Mouse (Mus musculus) lung, embryonic 15.5 days (tissue): Measurements from ENCODE around the gene Abcc6. TPM values are rescaled to one million over a fixed set of nuclear protein-coding genes. Genes with fewer than 3 reads are reported as not detected.

Source experiments
- ATAC-seq: fragments of 200-750 bp; cut with Nextera tagmentation; 2 replicates; pipeline ENCODE4 v1.8.0; 2017; ENCODE audit warnings: moderate number of reproducible peaks, borderline replicate concordance; ENCODE audit not compliant: low FRiP score, low TSS enrichment; ENCODE audit errors: extremely low read depth
- H3K27ac ChIP-seq: fragments of 300-500 bp; sonication (generic); 2 replicates; pipeline ENCODE4 v1.5.1; 2015; ENCODE audit warnings: moderate library complexity, mild to moderate bottlenecking, inconsistent platforms
- H3K27me3 ChIP-seq: fragments of 300-500 bp; sonication (generic); 2 replicates; pipeline ENCODE4 v1.6.1; 2015; ENCODE audit warnings: inconsistent platforms
- H3K36me3 ChIP-seq: fragments of 300-500 bp; sonication (generic); 2 replicates; pipeline ENCODE4 v1.6.1; 2015; ENCODE audit warnings: inconsistent platforms
- H3K4me1 ChIP-seq: fragments of 300-500 bp; sonication (generic); 2 replicates; pipeline ENCODE4 v1.6.1; 2015; ENCODE audit warnings: inconsistent platforms
- H3K4me2 ChIP-seq: fragments of 300-500 bp; sonication (generic); 2 replicates; pipeline ENCODE4 v1.6.1; 2015; ENCODE audit warnings: inconsistent platforms, mild to moderate bottlenecking, moderate library complexity
- H3K4me3 ChIP-seq: fragments of 300-500 bp; sonication (generic); 2 replicates; pipeline ENCODE4 v1.5.1; 2015; ENCODE audit warnings: mild to moderate bottlenecking, inconsistent platforms
- H3K9ac ChIP-seq: fragments of 300-500 bp; sonication (generic); 2 replicates; pipeline ENCODE4 v1.6.1; 2015; ENCODE audit warnings: inconsistent platforms
- H3K9me3 ChIP-seq: fragments of 300-500 bp; sonication (generic); 2 replicates; pipeline ENCODE4 v1.6.1; 2016; ENCODE audit warnings: inconsistent platforms
- WGBS: fragments of 180-500 bp; shearing (Covaris S2); methylation state at CpG from one replicate; pipeline ENCODE4 v1.1.7; 2015; 5-methylcytosine and 5-hydroxymethylcytosine counted together
- polyA plus RNA-seq: library from polyadenylated mRNA; unstranded; fragments of >200 nt; fragmentation: Nextera tagmentation; extraction: Ambion mirVana; gene quantifications from 2 replicates; pipeline ENCODE4 v1.2.1, GENCODE M21; 2015

Abcc6 gene
- 0.62 and 0.65 TPM in 2 replicates for polyA plus RNA-seq

DNA sequence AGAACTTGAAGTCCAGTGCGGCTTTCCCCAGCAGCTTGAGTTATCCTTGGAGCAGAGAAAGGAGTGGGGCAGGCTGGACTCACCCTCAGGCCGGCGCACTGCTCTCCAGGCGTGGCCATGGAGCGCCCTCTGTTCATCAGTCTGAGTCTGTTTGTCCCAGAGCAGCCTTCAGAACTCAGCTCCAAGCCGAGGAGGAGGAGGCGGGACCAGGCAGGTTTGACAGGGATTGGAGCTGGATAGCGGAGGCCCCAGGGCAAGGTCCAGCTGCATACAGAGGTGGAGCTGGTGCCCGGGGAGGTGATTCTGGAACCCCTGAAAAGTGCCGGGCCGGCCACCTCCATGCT lies at the start of gene Abcc6:
Abcc6 (minus strand) TSS at position 158 of the 344 bp plus-strand sequence.
- no peak for ATAC-seq
- Histone ChIP-seq H3K4me3 (no peak within 1 kb of the TSS), H3K4me1 (peaks cover 19% of the 10 kb centered on the region), H3K9me3 (no peaks in the 10 kb centered on the region), H3K4me2 (peak within 1 kb of the TSS; percentile 43), H3K27me3 (no peaks in the 10 kb centered on the region), H3K9ac (peak within 1 kb of the TSS; percentile 12; the same call in 1 of the 2 replicates), H3K27ac (peak within 1 kb of the TSS; percentile 35; the same call in 1 of the 2 replicates), H3K36me3 (no peaks in the 10 kb centered on the region)
- 5% methylated on average over 11 of the region's 11 CpGs for WGBS

GRCm38 (mm10) chr7:46077675-46078074 lies 47.6 kb upstream of the Abcc6 start:
- Histone ChIP-seq H3K4me1 (no peaks in the 10 kb centered on the region), H3K4me3 (no peak overlapping the region), H3K4me2 (no peak overlapping the region), H3K36me3 (peaks cover 54% of the 10 kb centered on the region), H3K27ac (no peak overlapping the region), H3K9me3 (no peaks in the 10 kb centered on the region), H3K9ac (no peak overlapping the region), H3K27me3 (no peaks in the 10 kb centered on the region)
- 74% methylated on average over 12 of the region's 12 CpGs for WGBS
- ATAC-seq: no peak

DNA sequence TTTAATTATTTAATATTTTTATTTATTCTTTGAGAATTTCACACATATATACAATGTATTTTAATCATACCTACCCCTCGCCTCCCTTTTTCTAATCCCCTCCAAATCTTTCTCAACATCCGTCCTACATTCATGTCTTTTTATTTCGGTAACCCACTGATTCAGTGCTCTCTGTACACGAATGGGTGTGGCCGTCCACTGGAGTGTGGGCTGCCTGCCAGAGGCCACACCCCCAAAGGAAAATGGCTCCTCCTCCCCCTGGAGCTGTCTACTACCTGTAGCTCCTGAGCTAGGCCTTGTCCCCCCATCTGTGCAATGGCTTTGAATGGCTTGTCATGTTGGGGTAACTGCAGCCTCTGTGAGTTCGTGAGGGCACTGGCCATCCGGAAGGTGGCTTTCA lies 46.7 kb upstream of the Abcc6 start:
- no peak overlapping the region for H3K27ac ChIP-seq
- no peak overlapping the region for H3K4me2 ChIP-seq
- H3K4me1 ChIP-seq: no peaks in the 10 kb centered on the region
- no peak overlapping the region for H3K4me3 ChIP-seq
- ATAC-seq: no peak
- peaks cover 54% of the 10 kb centered on the region for H3K36me3 ChIP-seq
- no peak overlapping the region for H3K9ac ChIP-seq
- H3K9me3 ChIP-seq: no peaks in the 10 kb centered on the region
- 73% methylated on average over 7 of the region's 7 CpGs for WGBS
- H3K27me3 ChIP-seq: no peaks in the 10 kb centered on the region

- H3K9me3 ChIP-seq: no peaks in the 10 kb centered on the region
Observed at GRCm38 (mm10) chr7:46068831-46069230, 38.7 kb upstream of the Abcc6 start.

DNA sequence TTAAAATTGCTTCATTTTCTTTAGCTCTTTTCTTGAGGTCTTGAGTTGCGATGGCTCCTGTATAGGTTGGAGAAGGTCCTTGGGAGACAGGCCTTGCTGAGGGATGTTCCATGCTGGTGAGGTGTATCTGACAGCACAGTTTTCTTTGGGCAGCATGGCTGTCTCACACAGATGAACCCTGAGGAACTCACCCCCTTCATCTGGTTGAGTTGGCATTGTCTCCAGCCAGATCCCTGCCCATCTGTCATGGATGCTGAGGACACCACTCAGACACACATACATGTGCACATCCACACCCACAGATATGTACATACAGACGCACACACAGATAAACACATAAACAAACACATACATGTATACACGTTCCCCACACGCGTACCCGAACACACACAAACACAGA lies 33.2 kb upstream of the Abcc6 start:
- peaks cover 57% of the 10 kb centered on the region for H3K36me3 ChIP-seq
- H3K9ac ChIP-seq: no peak overlapping the region
- WGBS: 88% methylated on average over 6 of the region's 6 CpGs

More at GRCm38 (mm10) chr7:46068831-46069230, 38.7 kb upstream of the Abcc6 start:
- H3K36me3 ChIP-seq: peaks cover 71% of the 10 kb centered on the region
- no peak overlapping the region for H3K4me2 ChIP-seq
- no peaks in the 10 kb centered on the region for H3K4me1 ChIP-seq
- no peak overlapping the region for H3K27ac ChIP-seq
- 92% methylated on average over 8 of the region's 8 CpGs for WGBS
- no peak for ATAC-seq
- H3K4me3 ChIP-seq: no peak overlapping the region
- no peak overlapping the region for H3K9ac ChIP-seq
- no peaks in the 10 kb centered on the region for H3K27me3 ChIP-seq

DNA sequence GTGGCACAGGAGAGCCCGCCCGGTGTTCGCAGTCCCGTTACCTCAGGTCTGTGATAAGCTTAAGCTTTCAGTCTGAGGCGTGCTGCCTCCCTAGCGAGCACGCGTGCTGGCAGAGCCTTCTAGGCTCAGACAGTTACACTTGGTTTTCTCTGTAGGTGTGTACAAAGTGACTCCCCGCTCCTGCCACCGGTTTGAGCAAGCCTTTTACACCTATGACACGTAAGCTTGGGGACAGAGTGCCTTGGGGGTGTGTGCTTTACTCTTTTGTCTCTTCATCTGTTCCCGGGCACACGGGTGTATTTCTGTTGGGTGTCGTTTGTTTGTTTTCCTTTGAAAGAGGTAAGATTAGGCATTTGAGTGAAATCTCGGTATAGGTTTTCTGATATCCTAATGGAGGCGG lies 31.5 kb upstream of the Abcc6 start:
- WGBS: 91% methylated on average over 16 of the region's 16 CpGs
- Histone ChIP-seq H3K4me2 (no peak overlapping the region), H3K4me1 (no peaks in the 10 kb centered on the region), H3K36me3 (peaks cover 54% of the 10 kb centered on the region), H3K27ac (no peak overlapping the region), H3K27me3 (no peaks in the 10 kb centered on the region), H3K4me3 (no peak overlapping the region), H3K9ac (no peak overlapping the region), H3K9me3 (no peaks in the 10 kb centered on the region)
- no peak for ATAC-seq

More for the DNA sequence above, 33.2 kb upstream of the Abcc6 start:
- no peaks in the 10 kb centered on the region for H3K9me3 ChIP-seq
- H3K4me3 ChIP-seq: no peak overlapping the region
- no peaks in the 10 kb centered on the region for H3K4me1 ChIP-seq
- H3K27me3 ChIP-seq: no peaks in the 10 kb centered on the region
- H3K4me2 ChIP-seq: no peak overlapping the region
- ATAC-seq: no peak
- H3K27ac ChIP-seq: no peak overlapping the region

DNA sequence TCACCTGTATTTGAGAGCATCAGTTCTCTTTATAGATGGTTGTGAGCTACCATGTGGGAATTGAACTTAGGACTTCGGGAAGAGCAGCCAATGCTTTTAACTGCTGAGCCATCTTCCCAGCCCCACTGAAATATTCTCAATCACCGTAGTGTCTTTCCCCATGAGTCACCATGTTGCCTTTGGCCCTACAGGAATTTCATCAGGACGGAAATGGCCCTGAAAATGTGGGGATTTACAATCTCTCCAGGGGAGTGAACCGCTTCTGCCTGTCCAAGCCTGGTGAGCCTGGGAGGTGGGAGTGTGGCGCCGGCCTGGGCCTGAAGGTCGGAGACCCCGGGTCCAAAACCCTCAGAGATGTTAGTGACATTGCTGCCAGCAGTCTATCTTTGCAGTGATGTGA lies 30.6 kb upstream of the Abcc6 start:
- Histone ChIP-seq H3K36me3 (peaks cover 55% of the 10 kb centered on the region), H3K27ac (no peak overlapping the region), H3K4me3 (no peak overlapping the region), H3K9me3 (no peaks in the 10 kb centered on the region), H3K4me1 (no peaks in the 10 kb centered on the region), H3K9ac (no peak overlapping the region), H3K27me3 (no peaks in the 10 kb centered on the region), H3K4me2 (no peak overlapping the region)
- WGBS: 91% methylated on average over 8 of the region's 8 CpGs
- no peak for ATAC-seq

DNA sequence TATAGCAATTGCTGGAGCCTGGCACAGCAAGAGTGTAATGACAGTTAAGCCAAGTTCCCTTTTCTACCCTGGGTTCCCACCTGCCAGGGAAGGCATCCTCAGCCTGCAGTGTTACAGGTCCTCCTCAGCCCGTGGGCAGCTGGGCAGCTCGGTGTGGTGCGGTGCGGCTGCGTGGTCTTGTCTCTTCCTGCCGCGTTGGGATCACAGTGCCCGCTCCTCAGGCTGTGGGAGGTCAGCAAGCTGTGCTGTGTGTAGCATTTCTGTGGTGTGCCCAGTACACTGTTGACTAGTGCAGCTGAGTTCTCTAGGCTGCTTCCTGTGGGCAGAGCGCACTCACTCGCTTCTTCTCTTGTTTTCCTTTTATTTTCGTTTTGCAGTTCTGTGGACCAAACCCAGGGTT lies 28.8 kb upstream of the Abcc6 start:
- Histone ChIP-seq H3K36me3 (peaks cover 64% of the 10 kb centered on the region), H3K4me1 (no peaks in the 10 kb centered on the region), H3K27ac (no peak overlapping the region), H3K27me3 (no peaks in the 10 kb centered on the region), H3K4me3 (no peak overlapping the region), H3K9ac (no peak overlapping the region), H3K4me2 (no peak overlapping the region), H3K9me3 (no peaks in the 10 kb centered on the region)
- WGBS: 90% methylated on average over 11 of the region's 11 CpGs
- ATAC-seq: no peak

DNA sequence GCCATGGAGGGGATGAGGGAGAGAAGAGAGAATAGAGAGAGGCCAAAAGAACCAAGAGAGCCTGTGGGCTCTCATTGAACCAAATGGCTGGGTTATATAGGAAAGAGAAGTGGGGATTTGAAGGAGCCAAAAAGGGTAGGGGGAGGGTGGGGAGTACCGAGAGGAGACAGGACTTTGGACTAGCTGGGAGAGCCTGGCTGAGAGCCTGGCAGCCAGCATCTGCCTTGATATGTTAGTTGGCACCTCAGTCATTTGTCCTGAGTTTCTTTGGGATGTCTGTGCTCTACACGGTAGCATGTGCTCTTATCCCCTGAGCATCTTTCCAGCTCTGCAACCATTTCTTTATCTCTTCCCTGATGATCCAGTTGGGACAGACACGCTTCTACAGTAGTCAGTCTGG lies 23.5 kb upstream of the Abcc6 start:
- 88% methylated on average over 3 of the region's 3 CpGs for WGBS
- ATAC-seq: no peak
- peaks cover 44% of the 10 kb centered on the region for H3K36me3 ChIP-seq
- H3K27ac ChIP-seq: no peak overlapping the region
- no peak overlapping the region for H3K4me3 ChIP-seq
- H3K4me2 ChIP-seq: no peak overlapping the region
- H3K9me3 ChIP-seq: no peaks in the 10 kb centered on the region
- H3K4me1 ChIP-seq: no peaks in the 10 kb centered on the region
- no peak overlapping the region for H3K9ac ChIP-seq
- no peaks in the 10 kb centered on the region for H3K27me3 ChIP-seq

GRCm38 (mm10) chr7:46052161-46052821 lies 22.2 kb upstream of the Abcc6 start:
- 85% methylated on average over 4 of the region's 4 CpGs for WGBS
- no peaks in the 10 kb centered on the region for H3K9me3 ChIP-seq
- H3K36me3 ChIP-seq: peaks cover 43% of the 10 kb centered on the region
- no peak overlapping the region for H3K27ac ChIP-seq
- H3K9ac ChIP-seq: no peak overlapping the region
- no peaks in the 10 kb centered on the region for H3K4me1 ChIP-seq
- no peak overlapping the region for H3K4me2 ChIP-seq
- no peak for ATAC-seq
- H3K4me3 ChIP-seq: no peak overlapping the region
- H3K27me3 ChIP-seq: no peaks in the 10 kb centered on the region

DNA sequence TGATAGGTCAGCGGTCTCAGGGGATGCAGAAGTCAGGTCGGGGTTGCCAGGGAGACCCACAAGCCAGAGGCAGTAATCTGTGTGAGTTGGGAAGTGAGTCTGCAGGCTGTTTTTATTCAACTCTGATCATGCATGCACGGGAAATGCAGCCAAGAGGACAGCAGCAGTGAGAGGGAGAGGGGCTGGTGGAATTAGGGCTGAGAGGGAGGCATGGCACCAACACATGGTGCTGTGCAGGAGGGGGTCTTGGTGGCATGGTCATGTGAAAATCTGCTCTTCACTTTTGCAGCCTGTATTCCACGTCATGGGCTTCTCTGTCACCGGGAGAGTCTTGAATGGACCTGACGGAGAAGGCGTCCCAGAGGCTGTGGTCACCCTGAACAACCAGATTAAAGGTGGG lies 19.9 kb upstream of the Abcc6 start:
- Histone ChIP-seq H3K4me2 (no peak overlapping the region), H3K36me3 (peaks cover 49% of the 10 kb centered on the region), H3K27ac (no peak overlapping the region), H3K9me3 (no peaks in the 10 kb centered on the region), H3K4me1 (no peaks in the 10 kb centered on the region), H3K9ac (no peak overlapping the region), H3K4me3 (no peak overlapping the region), H3K27me3 (no peaks in the 10 kb centered on the region)
- no peak for ATAC-seq
- 90% methylated on average over 7 of the region's 7 CpGs for WGBS

- H3K4me3 ChIP-seq: no peak overlapping the region
- no peak overlapping the region for H3K27ac ChIP-seq
- peaks cover 44% of the 10 kb centered on the region for H3K36me3 ChIP-seq
Observed at GRCm38 (mm10) chr7:46047873-46048562, 17.9 kb upstream of the Abcc6 start.

More at GRCm38 (mm10) chr7:46047873-46048562, 17.9 kb upstream of the Abcc6 start:
- no peak overlapping the region for H3K4me2 ChIP-seq
- 88% methylated on average over 13 of the region's 13 CpGs for WGBS
- no peaks in the 10 kb centered on the region for H3K9me3 ChIP-seq
- ATAC-seq: no peak
- H3K4me1 ChIP-seq: no peaks in the 10 kb centered on the region
- H3K9ac ChIP-seq: no peak overlapping the region
- H3K27me3 ChIP-seq: no peaks in the 10 kb centered on the region
